Mouse (Mus musculus) Muller cell, postnatal 12 days (primary cell): ENCODE measurements around the gene Dhrs7.
A peak's percentile ranks its signal among the peaks of the same experiment; 100 is the strongest.

Experiments used
- DNase-seq: peaks from one replicate; pipeline ENCODE4 v3.0.0-alpha.2; 2015; ENCODE audit errors: inconsistent ontology term

Dhrs7 gene

GRCm38 (mm10) chr12:72655775-72656174 lies 8.9 kb downstream of the Dhrs7 start:
- no peak for DNase-seq

GRCm38 (mm10) chr12:72654698-72655097 lies 10.0 kb downstream of the Dhrs7 start:
- peak; percentile 26 for DNase-seq

- no peak for DNase-seq
Measured at GRCm38 (mm10) chr12:72649611-72650330, 14.9 kb downstream of the Dhrs7 start, which contains the start of gene Gm4756. Gm4756 (minus strand) TSS chr12:72649661.

- DNase-seq: no peak
Measured at GRCm38 (mm10) chr12:72648921-72649320, 15.8 kb downstream of the Dhrs7 start.

GRCm38 (mm10) chr12:72638025-72638424 lies 26.7 kb downstream of the Dhrs7 start:
- DNase-seq: no peak

GRCm38 (mm10) chr12:72628751-72629150 lies 36.0 kb downstream of the Dhrs7 start:
- no peak for DNase-seq

- no peak for DNase-seq
Measured at GRCm38 (mm10) chr12:72622853-72623496, 41.7 kb downstream of the Dhrs7 start.

- DNase-seq: no peak
Measured at GRCm38 (mm10) chr12:72621441-72621840, 43.3 kb downstream of the Dhrs7 start.

GRCm38 (mm10) chr12:72620856-72621255 lies 43.9 kb downstream of the Dhrs7 start:
- no peak for DNase-seq

GRCm38 (mm10) chr12:72612053-72612452 lies 52.7 kb downstream of the Dhrs7 start:
- DNase-seq: peak; percentile 27
